Mouse (Mus musculus): ENCODE results near the gene Medag.

Gene Medag

GRCm38 (mm10) chr5:149411509-149412193 lies at the start of gene Medag:
Medag (plus strand) TSS chr5:149411749.
- DNase-seq (ENCODE audit: low spot score in 2 of 2) = peak; percentile 31 to 44

- no peak for DNase-seq (ENCODE audit: low spot score in 2 of 2)
These were observed 48.9 kb upstream of the Medag start for GRCm38 (mm10) chr5:149362626-149363025.

- no peak for DNase-seq (ENCODE audit: low spot score in 2 of 2)
These were observed 47.4 kb upstream of the Medag start for GRCm38 (mm10) chr5:149363903-149364755.

GRCm38 (mm10) chr5:149367011-149367410 lies 44.5 kb upstream of the Medag start:
- no peak for DNase-seq (ENCODE audit: low spot score in 2 of 2)

- no peak for DNase-seq (ENCODE audit: low spot score in 2 of 2)
These were observed 43.7 kb upstream of the Medag start for GRCm38 (mm10) chr5:149367544-149368466.

GRCm38 (mm10) chr5:149368575-149369312 lies 42.8 kb upstream of the Medag start:
- no peak for DNase-seq (ENCODE audit: low spot score in 2 of 2)

- DNase-seq (ENCODE audit: low spot score in 2 of 2) = no peak
These were observed 42.0 kb upstream of the Medag start for GRCm38 (mm10) chr5:149369373-149370035.

GRCm38 (mm10) chr5:149372018-149372417 lies 39.5 kb upstream of the Medag start:
- no peak for DNase-seq (ENCODE audit: low spot score in 2 of 2)

- no peak for DNase-seq (ENCODE audit: low spot score in 2 of 2)
These were observed 38.3 kb upstream of the Medag start for GRCm38 (mm10) chr5:149373224-149373623.

- DNase-seq (ENCODE audit: low spot score in 2 of 2) = no peak
These were observed 37.5 kb upstream of the Medag start for GRCm38 (mm10) chr5:149374026-149374425.

- DNase-seq (ENCODE audit: low spot score in 2 of 2) = no peak
These were observed 36.3 kb upstream of the Medag start for GRCm38 (mm10) chr5:149375074-149375888.

- peak; percentile 80 to 88 for DNase-seq (ENCODE audit: low spot score in 2 of 2)
These were observed 35.7 kb upstream of the Medag start for GRCm38 (mm10) chr5:149375889-149376212.

GRCm38 (mm10) chr5:149376367-149376766 lies 35.2 kb upstream of the Medag start:
- no peak for DNase-seq (ENCODE audit: low spot score in 2 of 2)

GRCm38 (mm10) chr5:149377253-149377652 lies 34.3 kb upstream of the Medag start:
- no peak for DNase-seq (ENCODE audit: low spot score in 2 of 2)

GRCm38 (mm10) chr5:149378566-149378965 lies 33.0 kb upstream of the Medag start:
- DNase-seq (ENCODE audit: low spot score in 2 of 2) = no peak

GRCm38 (mm10) chr5:149379131-149379784 lies 32.3 kb upstream of the Medag start:
- DNase-seq (ENCODE audit: low spot score in 2 of 2) = no peak

- no peak for DNase-seq (ENCODE audit: low spot score in 2 of 2)
These were observed 31.7 kb upstream of the Medag start for GRCm38 (mm10) chr5:149379861-149380260.

GRCm38 (mm10) chr5:149380388-149380916 lies 31.1 kb upstream of the Medag start:
- peak in 1 of 2 experiments; percentile 25 for DNase-seq (ENCODE audit: low spot score in 2 of 2)

- no peak for DNase-seq (ENCODE audit: low spot score in 2 of 2)
These were observed 29.6 kb upstream of the Medag start for GRCm38 (mm10) chr5:149381948-149382347.
